Mouse (Mus musculus) liver, embryonic 11.5 days (tissue): ENCODE data around the gene Prkag2. TPM values are rescaled to one million over a fixed set of nuclear protein-coding genes. Genes with fewer than 3 reads are reported as not detected.
"Not testable (repeated sequence)": the region's sequence is repeated elsewhere in the genome, so short reads cannot be mapped to it uniquely, and the experiment has no call there.

Experiments
- ATAC-seq: fragments of 200-750 bp; cut with Nextera tagmentation; replicated peaks from 2 replicates; pipeline ENCODE4 v1.8.0; 2017; ENCODE audit warnings: moderate number of reproducible peaks, mild to moderate bottlenecking, moderate TSS enrichment, moderate library complexity; ENCODE audit not compliant: low FRiP score
- DNase-seq: peaks from one replicate; pipeline ENCODE4 v3.0.0-alpha.2; 2017; ENCODE audit warnings: low spot score
- H3K27ac ChIP-seq: fragments of 300-500 bp; sonication (generic); 2 replicates; pipeline ENCODE4 v1.5.1; 2014; ENCODE audit warnings: mild to moderate bottlenecking, low read depth, low read length, control low read depth
- H3K27me3 ChIP-seq: fragments of 300-500 bp; sonication (generic); replicated peaks from 2 replicates; pipeline ENCODE4 v1.6.1; 2014; ENCODE audit warnings: low read length, mixed read lengths; ENCODE audit not compliant: control insufficient read depth, insufficient read depth
- H3K36me3 ChIP-seq: fragments of 300-500 bp; sonication (generic); 2 replicates; pipeline ENCODE4 v1.6.1; 2014; ENCODE audit warnings: mild to moderate bottlenecking, low read length, moderate library complexity, mixed read lengths; ENCODE audit not compliant: control insufficient read depth, insufficient read depth
- H3K4me1 ChIP-seq: fragments of 300-500 bp; sonication (generic); replicated peaks from 2 replicates; pipeline ENCODE4 v1.6.1; 2014; ENCODE audit warnings: low read length, mixed read lengths; ENCODE audit not compliant: control insufficient read depth, insufficient read depth
- H3K4me2 ChIP-seq: fragments of 300-500 bp; sonication (generic); 2 replicates; pipeline ENCODE4 v1.6.1; 2014; ENCODE audit warnings: mild to moderate bottlenecking, control low read depth, moderate library complexity
- H3K4me3 ChIP-seq: fragments of 300-500 bp; sonication (generic); 2 replicates; pipeline ENCODE4 v1.5.1; 2014; ENCODE audit warnings: low read depth, low read length, control low read depth
- H3K9ac ChIP-seq: fragments of 300-500 bp; sonication (generic); 2 replicates; pipeline ENCODE4 v1.6.1; 2014; ENCODE audit warnings: low read depth, low read length, control low read depth
- H3K9me3 ChIP-seq: fragments of 300-500 bp; sonication (generic); 2 replicates; pipeline ENCODE4 v1.6.1; 2016; ENCODE audit warnings: low read length, inconsistent platforms, mixed read lengths; ENCODE audit not compliant: control insufficient read depth
- WGBS: fragments of 180-500 bp; shearing (Covaris S2); extraction: QIAGEN DNeasy Blood & Tissue Kit; methylation state at CpG from one replicate; pipeline ENCODE4 v1.1.7; 2014; 5-methylcytosine and 5-hydroxymethylcytosine counted together
- polyA plus RNA-seq: library from polyadenylated mRNA; unstranded; fragments of >200 nt; fragmentation: Nextera tagmentation; extraction: Ambion mirVana; gene quantifications from 2 replicates; pipeline ENCODE4 v1.2.1, GENCODE M21; 2014

The Prkag2 gene
- polyA plus RNA-seq, 1 experiment from 2014 or later: 12.8 TPM

GRCm38 (mm10) chr5:24854256-24854655 lies 246.2 kb downstream of the Prkag2 start:
- H3K4me3 ChIP-seq: no peak overlapping the region
- peak overlapping the region; percentile 53; the same call in 1 of the 2 replicates for H3K27ac ChIP-seq
- DNase-seq (no peak), ATAC-seq (no peak)
- no peaks in the 10 kb centered on the region for H3K36me3 ChIP-seq
- H3K9me3 ChIP-seq: no peaks in the 10 kb centered on the region
- no peak overlapping the region for H3K4me2 ChIP-seq
- no peaks in the 10 kb centered on the region for H3K27me3 ChIP-seq
- H3K4me1 ChIP-seq: peaks cover 16% of the 10 kb centered on the region
- H3K9ac ChIP-seq: no peak overlapping the region
- WGBS: 82% methylated on average over 3 of the region's 3 CpGs

GRCm38 (mm10) chr5:24848261-24848660 lies 252.2 kb downstream of the Prkag2 start:
- not testable (repeated sequence) for H3K36me3 ChIP-seq, DNase-seq, H3K4me1 ChIP-seq, H3K27ac ChIP-seq, H3K27me3 ChIP-seq, H3K9ac ChIP-seq, H3K9me3 ChIP-seq, H3K4me2 ChIP-seq, H3K4me3 ChIP-seq, ATAC-seq
- 85% methylated on average over 14 of the region's 14 CpGs for WGBS

GRCm38 (mm10) chr5:24843841-24844240 lies 256.6 kb downstream of the Prkag2 start:
- 88% methylated on average over 5 of the region's 5 CpGs for WGBS
- Histone ChIP-seq H3K9me3 (no peaks in the 10 kb centered on the region), H3K4me1 (peaks cover 27% of the 10 kb centered on the region), H3K27me3 (no peaks in the 10 kb centered on the region), H3K9ac (no peak overlapping the region), H3K36me3 (no peaks in the 10 kb centered on the region), H3K4me2 (peak overlapping the region; percentile 93), H3K27ac (peak overlapping the region; percentile 100; the same call in 1 of the 2 replicates), H3K4me3 (no peak overlapping the region)
- no peak for DNase-seq
- no peak for ATAC-seq

DNA sequence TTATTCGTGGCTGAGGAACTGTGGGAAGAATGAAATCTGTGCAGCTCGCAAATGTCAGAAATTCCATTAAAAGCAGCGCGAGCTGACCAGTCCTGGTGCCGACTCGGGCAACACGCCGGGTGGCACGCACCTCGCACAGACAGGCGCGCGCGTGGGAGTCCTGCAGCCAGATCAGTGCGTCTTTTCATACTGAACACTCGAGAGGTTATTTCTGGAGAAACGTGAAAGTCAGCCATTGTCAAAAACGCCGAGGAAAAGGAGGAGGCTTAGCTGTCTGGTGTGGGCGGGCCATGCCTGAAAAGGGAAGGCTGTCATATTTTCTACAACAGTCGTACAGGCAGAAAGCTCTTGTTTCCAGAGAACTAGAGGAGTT lies 257.4 kb downstream of the Prkag2 start:
- no peaks in the 10 kb centered on the region for H3K9me3 ChIP-seq
- peaks cover 32% of the 10 kb centered on the region for H3K4me1 ChIP-seq
- H3K4me2 ChIP-seq: peak overlapping the region; percentile 93
- H3K4me3 ChIP-seq: peak overlapping the region; percentile 99
- no peaks in the 10 kb centered on the region for H3K27me3 ChIP-seq
- peak overlapping the region; percentile 68 for H3K9ac ChIP-seq
- H3K27ac ChIP-seq: peak overlapping the region; percentile 100
- ATAC-seq (peak; percentile 8), DNase-seq (peak; percentile 74)
- no peaks in the 10 kb centered on the region for H3K36me3 ChIP-seq
- WGBS: 5% methylated on average over 21 of the region's 21 CpGs

DNA sequence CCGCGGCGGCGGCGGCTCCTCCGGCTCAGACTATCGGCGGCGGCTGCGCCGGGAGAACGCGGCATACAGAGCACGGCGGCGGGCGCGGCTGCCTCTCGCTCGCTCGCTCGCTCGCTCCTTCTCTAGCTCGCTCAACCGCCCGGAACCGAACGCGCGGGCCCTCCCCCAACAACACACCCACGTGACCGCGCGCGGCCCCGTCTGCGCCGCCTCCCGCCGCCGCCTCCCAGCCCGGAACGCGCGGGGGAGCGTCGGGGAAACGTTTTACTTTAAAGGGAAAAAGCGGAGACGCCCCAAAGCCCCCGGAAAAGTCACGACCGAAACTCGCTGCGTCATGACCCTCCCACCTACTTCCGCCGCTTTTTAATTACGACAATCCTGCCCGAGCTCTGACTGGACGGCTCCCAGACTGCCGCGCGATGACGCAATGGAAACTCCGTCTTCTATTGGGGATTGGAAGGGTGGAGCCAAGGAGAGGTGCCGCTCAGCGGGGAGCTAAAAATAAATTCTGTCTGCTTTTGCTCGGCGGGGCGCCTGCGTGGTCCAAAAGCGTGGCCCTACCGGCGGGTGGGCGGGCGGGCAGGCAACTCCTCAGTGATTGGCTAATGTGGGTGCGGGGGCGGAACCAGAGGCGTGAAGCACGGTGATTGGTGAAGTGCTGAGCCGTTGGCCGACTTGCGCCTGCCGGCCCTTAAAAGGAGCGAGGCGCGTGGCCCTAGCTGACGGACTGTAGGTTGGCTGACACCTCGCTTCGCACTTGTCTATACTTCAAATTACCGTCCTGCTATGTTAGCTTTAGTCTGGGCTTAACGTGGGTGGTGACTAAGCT lies 258.0 kb downstream of the Prkag2 start, which contains the start of gene Rheb:
TSS of gene Rheb (minus strand) at position 351 of the 829 bp plus-strand sequence.
- WGBS: under 1% methylated on average over 90 of the region's 92 CpGs
- peak within 1 kb of the TSS; percentile 93 for H3K4me2 ChIP-seq
- H3K4me3 ChIP-seq: peak within 1 kb of the TSS; percentile 99
- H3K27me3 ChIP-seq: no peaks in the 10 kb centered on the region
- DNase-seq (peak; percentile 96), ATAC-seq (peak; percentile 94)
- H3K27ac ChIP-seq: peak within 1 kb of the TSS; percentile 100
- H3K9ac ChIP-seq: peak within 1 kb of the TSS; percentile 99
- peaks cover 35% of the 10 kb centered on the region for H3K4me1 ChIP-seq
- no peaks in the 10 kb centered on the region for H3K36me3 ChIP-seq
- no peaks in the 10 kb centered on the region for H3K9me3 ChIP-seq

DNA sequence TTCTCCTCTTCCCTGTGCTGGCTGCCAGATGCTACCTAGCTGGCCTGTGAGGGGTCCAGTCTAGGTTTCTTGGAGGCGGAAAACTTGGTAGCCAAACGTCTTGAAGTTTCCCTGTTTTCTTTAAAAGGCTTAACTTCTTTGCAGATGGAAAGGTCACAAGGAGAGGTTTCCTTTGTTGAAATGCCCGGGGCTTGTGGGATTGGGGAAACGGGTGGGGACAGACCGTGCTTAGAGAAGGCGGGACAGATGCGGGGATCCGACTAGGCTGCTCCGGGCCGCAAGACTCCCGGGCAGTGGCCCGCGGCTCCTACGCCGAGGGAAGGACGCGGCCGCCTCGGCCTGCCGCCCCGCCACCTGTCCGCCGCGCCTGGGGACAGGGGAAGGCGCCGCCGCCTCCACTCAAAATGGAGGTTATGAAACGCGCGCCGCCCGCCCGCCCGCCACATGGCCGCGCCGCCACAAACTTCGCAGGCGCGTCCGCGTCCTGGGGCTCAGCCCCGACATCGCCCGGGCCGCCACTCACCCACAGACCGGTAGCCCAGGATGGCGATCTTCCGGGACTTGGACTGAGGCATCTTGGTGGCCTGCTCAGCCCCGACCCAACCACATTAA lies 258.7 kb downstream of the Prkag2 start:
- no peaks in the 10 kb centered on the region for H3K27me3 ChIP-seq
- peak overlapping the region; percentile 99 for H3K9ac ChIP-seq
- peak; percentile 10 for ATAC-seq
- no peaks in the 10 kb centered on the region for H3K9me3 ChIP-seq
- H3K4me2 ChIP-seq: peak overlapping the region; percentile 91
- no peak for DNase-seq
- H3K36me3 ChIP-seq: no peaks in the 10 kb centered on the region
- H3K27ac ChIP-seq: peak overlapping the region; percentile 100
- WGBS: 0% methylated on average over 50 of the region's 50 CpGs
- H3K4me3 ChIP-seq: peak overlapping the region; percentile 99
- peaks cover 35% of the 10 kb centered on the region for H3K4me1 ChIP-seq

DNA sequence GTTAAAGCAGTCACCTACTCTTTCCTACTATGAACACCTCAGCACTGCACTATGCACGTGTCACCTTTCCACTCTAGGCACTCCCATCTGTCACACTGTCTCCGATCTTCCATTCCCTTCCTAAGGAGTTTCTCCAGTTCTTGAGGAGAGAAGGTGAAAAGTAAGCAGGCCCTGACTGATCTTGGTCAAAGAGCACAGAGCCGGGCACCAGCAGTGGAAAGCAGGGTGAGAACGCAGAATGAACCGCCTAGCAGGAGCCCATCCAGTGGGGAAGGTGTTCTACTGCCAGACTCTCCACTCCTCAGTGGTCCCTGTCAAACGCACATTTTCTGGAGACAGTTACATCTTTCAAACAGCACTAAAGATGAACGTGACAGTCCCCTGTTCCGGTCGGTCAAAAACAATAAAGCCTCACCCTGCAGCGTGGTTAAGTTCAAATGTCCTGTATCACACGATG lies 259.4 kb downstream of the Prkag2 start:
- peak overlapping the region; percentile 100 for H3K27ac ChIP-seq
- DNase-seq: peak; percentile 38
- peak overlapping the region; percentile 99 for H3K4me3 ChIP-seq
- H3K36me3 ChIP-seq: no peaks in the 10 kb centered on the region
- WGBS: 17% methylated on average over 11 of the region's 11 CpGs
- H3K9ac ChIP-seq: peak overlapping the region; percentile 99
- peak overlapping the region; percentile 91 for H3K4me2 ChIP-seq
- ATAC-seq: no peak
- peaks cover 35% of the 10 kb centered on the region for H3K4me1 ChIP-seq
- no peaks in the 10 kb centered on the region for H3K9me3 ChIP-seq
- no peaks in the 10 kb centered on the region for H3K27me3 ChIP-seq

DNA sequence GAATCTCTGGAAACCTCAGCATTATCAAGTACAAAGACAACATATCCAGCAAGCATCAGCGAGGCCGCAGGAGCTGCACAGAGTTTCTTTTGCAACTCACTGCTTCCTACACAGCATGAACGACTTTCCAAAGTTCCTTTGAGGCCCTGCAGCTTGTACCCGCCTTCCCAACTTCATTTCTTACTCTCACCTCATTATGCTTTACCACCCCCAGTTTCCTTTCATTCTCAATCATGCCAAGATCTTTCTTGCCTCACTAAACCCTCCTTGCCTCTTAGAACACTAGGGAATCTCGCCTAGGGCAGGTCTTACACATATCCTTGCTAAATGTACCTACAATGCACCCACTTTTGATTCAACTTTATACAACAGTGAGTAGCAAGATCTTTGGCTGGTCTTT lies 266.0 kb downstream of the Prkag2 start:
- Histone ChIP-seq H3K36me3 (no peaks in the 10 kb centered on the region), H3K4me1 (peaks cover 11% of the 10 kb centered on the region), H3K27ac (no peak overlapping the region), H3K4me3 (no peak overlapping the region), H3K4me2 (no peak overlapping the region), H3K27me3 (no peaks in the 10 kb centered on the region), H3K9ac (no peak overlapping the region), H3K9me3 (no peaks in the 10 kb centered on the region)
- WGBS: 75% methylated on average over 5 of the region's 5 CpGs
- ATAC-seq (no peak), DNase-seq (no peak)
